Mouse (Mus musculus): Measurements from ENCODE around the gene Bpifb1. TPM values are rescaled to one million over a fixed set of nuclear protein-coding genes. Genes with fewer than 3 reads are reported as not detected.

Gene Bpifb1
- polyA plus RNA-seq, 1 experiment, result not detected

Other genes starting within 250 kb of the Bpifb1 start
- gene Bpifa6, start 215.9 kb upstream of the Bpifb1 start, polyA plus RNA-seq (2012; rRNA removed), result not detected in 2 replicates
- not detected in 2 replicates for gene Bpifa2, start 182.6 kb upstream of the Bpifb1 start, polyA plus RNA-seq (2012; rRNA removed)
- not detected in 2 replicates for gene Bpifa3, start 60.5 kb upstream of the Bpifb1 start, polyA plus RNA-seq (2012; rRNA removed)
- gene Bpifa1, start 47.9 kb upstream of the Bpifb1 start, polyA plus RNA-seq (2012; rRNA removed), result not detected in 2 replicates
- gene Bpifa5, start 28.2 kb upstream of the Bpifb1 start, polyA plus RNA-seq (2012; rRNA removed), result not detected in 2 replicates
- gene Bpifb5, start 32.9 kb downstream of the Bpifb1 start, polyA plus RNA-seq (2012; rRNA removed), result 0.05 and 0.08 TPM in 2 replicates
- gene Bpifb9a, start 67.0 kb downstream of the Bpifb1 start, polyA plus RNA-seq (2012; rRNA removed), result not detected in 2 replicates
- gene Bpifb9b, start 116.4 kb downstream of the Bpifb1 start, polyA plus RNA-seq (2012; rRNA removed), result not detected in 2 replicates
- gene Cdk5rap1, start 182.2 kb downstream of the Bpifb1 start, polyA plus RNA-seq (2012; rRNA removed), result 10.7 and 12.1 TPM in 2 replicates
- gene Snta1, start 217.3 kb downstream of the Bpifb1 start, polyA plus RNA-seq (2012; rRNA removed), result 9.9 and 13.8 TPM in 2 replicates
- 5.9 and 11.6 TPM in 2 replicates for gene Cbfa2t2, start 245.7 kb downstream of the Bpifb1 start, polyA plus RNA-seq (2012; rRNA removed)

All from large intestine, adult 2 months (tissue).